Mouse (Mus musculus): ENCODE measurements around the gene Tmem69. TPM values are rescaled to one million over a fixed set of nuclear protein-coding genes. Genes with fewer than 3 reads are reported as not detected.

Tmem69 gene
- polyA plus RNA-seq, 1 experiment from 2014 or later, result 19.1 TPM

- no peaks in the 10 kb centered on the region for H3K4me1 ChIP-seq (replicated peaks; ENCODE audit: control insufficient read depth, insufficient read depth, low read length)
- peak within 1 kb of the TSS; percentile 80 for H3K4me2 ChIP-seq (replicated peaks; ENCODE audit: low read depth)
- no peaks in the 10 kb centered on the region for H3K9me3 ChIP-seq (ENCODE audit: control insufficient read depth)
- no peaks in the 10 kb centered on the region for H3K27me3 ChIP-seq (replicated peaks; ENCODE audit: control insufficient read depth, insufficient read depth, low read length)
- TF ChIP-seq CTCF (IDR thresholded peaks at IDR 0.05; ENCODE audit: low read depth), result peak; percentile 69
- peak within 1 kb of the TSS; percentile 86 for H3K9ac ChIP-seq (ENCODE audit: low read depth, low read length)
- ATAC-seq, result peak; percentile 95
- H3K4me3 ChIP-seq (ENCODE audit: low read depth, low read length), result peak within 1 kb of the TSS; percentile 80
- under 1% methylated on average over 76 of the region's 78 CpGs for WGBS
- H3K27ac ChIP-seq (ENCODE audit: low read depth, low read length), result peak within 1 kb of the TSS; percentile 97
- peaks cover 10% of the 10 kb centered on the region for H3K36me3 ChIP-seq (ENCODE audit: control insufficient read depth, insufficient read depth)
Observed at GRCm38 (mm10) chr4:116557306-116558121, 1.8 kb upstream of the Tmem69 start, which contains the start of gene Gpbp1l1. TSS of gene Gpbp1l1 (plus strand) at chr4:116557658.

DNA sequence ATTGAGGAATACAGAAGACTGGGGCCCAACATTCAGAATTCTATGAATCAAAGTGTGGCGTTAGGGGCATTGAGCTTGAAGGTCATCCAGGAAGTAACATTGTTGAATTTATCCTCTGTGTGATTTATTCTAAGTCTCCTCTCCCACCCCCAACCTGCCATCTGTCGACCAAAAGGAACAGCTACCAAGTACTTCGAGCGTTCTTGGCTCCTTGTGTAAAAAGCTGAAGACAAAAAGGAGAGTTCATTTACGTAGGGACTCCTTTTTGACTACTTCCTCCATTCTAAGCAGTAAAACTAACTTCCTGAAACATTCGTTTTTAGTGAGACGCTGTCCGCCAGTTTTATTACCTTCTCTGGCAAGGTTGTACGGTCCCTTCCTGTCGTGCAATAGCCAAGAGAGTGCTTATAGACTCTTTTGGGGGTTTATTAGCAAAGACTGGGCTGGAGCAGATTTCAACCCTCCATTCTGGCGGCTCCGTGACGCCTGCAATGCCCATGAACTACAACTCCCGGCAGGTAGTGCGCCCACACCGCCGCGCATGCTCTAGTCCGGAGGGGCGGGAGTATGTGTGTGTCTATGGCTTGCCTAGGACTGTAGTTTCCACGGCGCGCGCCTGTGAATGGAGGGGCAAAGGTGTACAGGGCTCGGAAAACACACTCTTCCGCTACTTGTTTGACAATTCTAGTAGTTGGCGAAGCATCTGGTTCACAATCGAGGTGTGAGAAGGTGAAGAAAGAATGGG is 997 bp upstream of the Tmem69 start:
- TF ChIP-seq CTCF (IDR thresholded peaks at IDR 0.05; ENCODE audit: low read depth), result peak; percentile 22; the same call in 1 of the 2 replicates
- peak; percentile 94 for ATAC-seq
- Histone ChIP-seq H3K4me1 (replicated peaks; ENCODE audit: control insufficient read depth, insufficient read depth, low read length) (no peaks in the 10 kb centered on the region), H3K4me2 (replicated peaks; ENCODE audit: low read depth) (peak overlapping the region; percentile 80), H3K9me3 (ENCODE audit: control insufficient read depth) (no peaks in the 10 kb centered on the region), H3K9ac (ENCODE audit: low read depth, low read length) (peak overlapping the region; percentile 86), H3K27ac (ENCODE audit: low read depth, low read length) (peak overlapping the region; percentile 97), H3K27me3 (replicated peaks; ENCODE audit: control insufficient read depth, insufficient read depth, low read length) (no peaks in the 10 kb centered on the region), H3K36me3 (ENCODE audit: control insufficient read depth, insufficient read depth) (peaks cover 10% of the 10 kb centered on the region), H3K4me3 (ENCODE audit: low read depth, low read length) (peak overlapping the region; percentile 80)
- WGBS, result under 1% methylated on average over 28 of the region's 28 CpGs

- Histone ChIP-seq H3K4me1 (replicated peaks; ENCODE audit: control insufficient read depth, insufficient read depth, low read length) (no peaks in the 10 kb centered on the region), H3K27ac (ENCODE audit: low read depth, low read length) (no peak overlapping the region), H3K9me3 (ENCODE audit: control insufficient read depth) (no peaks in the 10 kb centered on the region), H3K4me2 (replicated peaks; ENCODE audit: low read depth) (no peak overlapping the region), H3K9ac (ENCODE audit: low read depth, low read length) (no peak overlapping the region), H3K4me3 (ENCODE audit: low read depth, low read length) (no peak overlapping the region), H3K27me3 (replicated peaks; ENCODE audit: control insufficient read depth, insufficient read depth, low read length) (no peaks in the 10 kb centered on the region), H3K36me3 (ENCODE audit: control insufficient read depth, insufficient read depth) (peaks cover 10% of the 10 kb centered on the region)
- no peak for ATAC-seq
- WGBS, result 87% methylated on average over 3 of the region's 3 CpGs
- TF ChIP-seq CTCF (IDR thresholded peaks at IDR 0.05; ENCODE audit: low read depth), result no peak
Observed at GRCm38 (mm10) chr4:116553035-116553434, 2.7 kb downstream of the Tmem69 start.

GRCm38 (mm10) chr4:116550432-116550831 is 5.3 kb downstream of the Tmem69 start:
- 86% methylated on average over 1 of the region's 1 CpGs for WGBS
- no peaks in the 10 kb centered on the region for H3K27me3 ChIP-seq (replicated peaks; ENCODE audit: control insufficient read depth, insufficient read depth, low read length)
- H3K4me3 ChIP-seq (ENCODE audit: low read depth, low read length), result no peak overlapping the region
- H3K4me2 ChIP-seq (replicated peaks; ENCODE audit: low read depth), result no peak overlapping the region
- no peak for TF ChIP-seq CTCF (IDR thresholded peaks at IDR 0.05; ENCODE audit: low read depth)
- ATAC-seq, result no peak
- H3K4me1 ChIP-seq (replicated peaks; ENCODE audit: control insufficient read depth, insufficient read depth, low read length), result no peaks in the 10 kb centered on the region
- peaks cover 10% of the 10 kb centered on the region for H3K36me3 ChIP-seq (ENCODE audit: control insufficient read depth, insufficient read depth)
- H3K27ac ChIP-seq (ENCODE audit: low read depth, low read length), result no peak overlapping the region
- H3K9ac ChIP-seq (ENCODE audit: low read depth, low read length), result no peak overlapping the region
- H3K9me3 ChIP-seq (ENCODE audit: control insufficient read depth), result no peaks in the 10 kb centered on the region

DNA sequence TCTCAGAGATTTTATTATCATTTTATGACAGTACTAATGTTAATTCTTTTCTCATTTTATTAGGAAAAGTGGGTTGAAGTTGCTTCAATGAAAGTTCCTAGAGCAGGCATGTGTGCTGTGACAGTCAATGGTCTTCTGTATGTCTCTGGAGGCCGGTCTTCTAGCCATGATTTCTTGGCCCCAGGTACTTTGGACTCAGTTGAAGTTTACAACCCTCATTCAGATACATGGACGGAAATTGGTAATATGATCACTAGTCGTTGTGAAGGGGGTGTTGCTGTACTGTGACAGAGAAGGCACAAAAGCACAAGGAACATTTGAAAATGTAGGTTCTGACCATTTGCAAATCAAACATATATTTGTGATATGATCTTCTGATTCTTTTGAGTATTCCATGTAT is 18.0 kb downstream of the Tmem69 start:
- H3K27ac ChIP-seq (ENCODE audit: low read depth, low read length), result 0 out of 2 replicates have a peak overlapping the region, but pooled peaks have one; percentile 28
- H3K27me3 ChIP-seq (replicated peaks; ENCODE audit: control insufficient read depth, insufficient read depth, low read length), result no peaks in the 10 kb centered on the region
- H3K4me2 ChIP-seq (replicated peaks; ENCODE audit: low read depth), result no peak overlapping the region
- H3K9ac ChIP-seq (ENCODE audit: low read depth, low read length), result no peak overlapping the region
- H3K9me3 ChIP-seq (ENCODE audit: control insufficient read depth), result no peaks in the 10 kb centered on the region
- no peaks in the 10 kb centered on the region for H3K4me1 ChIP-seq (replicated peaks; ENCODE audit: control insufficient read depth, insufficient read depth, low read length)
- 39% methylated on average over 3 of the region's 3 CpGs for WGBS
- peak; percentile 70 for ATAC-seq
- peaks cover 3% of the 10 kb centered on the region; the same call in 1 of the 2 replicates for H3K36me3 ChIP-seq (ENCODE audit: control insufficient read depth, insufficient read depth)
- no peak for TF ChIP-seq CTCF (IDR thresholded peaks at IDR 0.05; ENCODE audit: low read depth)
- no peak overlapping the region for H3K4me3 ChIP-seq (ENCODE audit: low read depth, low read length)

DNA sequence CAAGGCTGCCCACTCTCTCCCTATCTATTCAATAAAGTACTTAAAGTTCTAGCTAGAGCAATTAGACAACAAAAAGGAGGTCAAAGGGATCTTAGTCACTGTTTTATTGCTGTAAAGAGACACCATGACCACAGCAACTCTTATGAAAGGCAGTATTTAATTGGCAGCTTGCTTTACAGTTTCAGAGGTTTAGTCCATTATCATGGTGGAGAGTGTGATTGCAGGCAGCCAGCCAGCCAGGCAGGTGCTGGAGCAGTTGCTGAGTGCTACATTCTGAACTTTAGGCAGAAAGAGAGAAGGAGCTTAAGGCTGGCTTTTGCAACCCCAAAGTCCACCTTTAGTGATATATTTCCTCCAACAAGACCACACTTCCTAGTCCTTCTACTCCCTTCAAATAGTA is 19.4 kb downstream of the Tmem69 start:
- Histone ChIP-seq H3K36me3 (ENCODE audit: control insufficient read depth, insufficient read depth) (peaks cover 3% of the 10 kb centered on the region; the same call in 1 of the 2 replicates), H3K4me3 (ENCODE audit: low read depth, low read length) (no peak overlapping the region), H3K9ac (ENCODE audit: low read depth, low read length) (no peak overlapping the region), H3K9me3 (ENCODE audit: control insufficient read depth) (no peaks in the 10 kb centered on the region), H3K27ac (ENCODE audit: low read depth, low read length) (peak overlapping the region; percentile 58), H3K27me3 (replicated peaks; ENCODE audit: control insufficient read depth, insufficient read depth, low read length) (no peaks in the 10 kb centered on the region), H3K4me1 (replicated peaks; ENCODE audit: control insufficient read depth, insufficient read depth, low read length) (no peaks in the 10 kb centered on the region), H3K4me2 (replicated peaks; ENCODE audit: low read depth) (no peak overlapping the region)
- no peak for TF ChIP-seq CTCF (IDR thresholded peaks at IDR 0.05; ENCODE audit: low read depth)
- peak; percentile 93 for ATAC-seq

Data from intestine, postnatal 0 days (tissue).